Mouse (Mus musculus) liver, embryonic 15.5 days (tissue): ENCODE measurements around the gene Rpl18a. TPM values are rescaled to one million over a fixed set of nuclear protein-coding genes. Genes with fewer than 3 reads are reported as not detected.
"Not testable (repeated sequence)": the region's sequence is repeated elsewhere in the genome, so short reads cannot be mapped to it uniquely, and the experiment has no call there.

Source experiments
- ATAC-seq: fragments of 200-750 bp; cut with Nextera tagmentation; 2 replicates; pipeline ENCODE4 v1.8.0; 2017; ENCODE audit warnings: moderate number of reproducible peaks, mild to moderate bottlenecking, moderate library complexity; ENCODE audit not compliant: insufficient read depth
- H3K27ac ChIP-seq: fragments of 300-500 bp; sonication (generic); replicated peaks from 2 replicates; pipeline ENCODE4 v1.5.1; 2015; ENCODE audit warnings: mild to moderate bottlenecking, inconsistent platforms
- H3K27me3 ChIP-seq: fragments of 300-500 bp; sonication (generic); 2 replicates; pipeline ENCODE4 v1.6.1; 2015; ENCODE audit warnings: mild to moderate bottlenecking, inconsistent platforms
- H3K36me3 ChIP-seq: fragments of 300-500 bp; sonication (generic); replicated peaks from 2 replicates; pipeline ENCODE4 v1.6.1; 2015; ENCODE audit warnings: moderate library complexity, mild to moderate bottlenecking, inconsistent platforms
- H3K4me1 ChIP-seq: fragments of 300-500 bp; sonication (generic); replicated peaks from 2 replicates; pipeline ENCODE4 v1.6.1; 2015; ENCODE audit warnings: inconsistent platforms
- H3K4me2 ChIP-seq: fragments of 300-500 bp; sonication (generic); 2 replicates; pipeline ENCODE4 v1.6.1; 2015; ENCODE audit warnings: moderate library complexity, mild to moderate bottlenecking, inconsistent platforms
- H3K4me3 ChIP-seq: fragments of 300-500 bp; sonication (generic); replicated peaks from 2 replicates; pipeline ENCODE4 v1.5.1; 2015; ENCODE audit warnings: mild to moderate bottlenecking, inconsistent platforms
- H3K9ac ChIP-seq: fragments of 300-500 bp; sonication (generic); 2 replicates; pipeline ENCODE4 v1.6.1; 2015; ENCODE audit warnings: moderate library complexity, mild to moderate bottlenecking, inconsistent platforms
- H3K9me3 ChIP-seq: fragments of 300-500 bp; sonication (generic); replicated peaks from 2 replicates; pipeline ENCODE4 v1.6.1; 2016; ENCODE audit warnings: inconsistent platforms
- WGBS: fragments of 180-500 bp; shearing (Covaris S2); methylation state at CpG from one replicate; pipeline ENCODE4 v1.1.7; 2015; ENCODE audit warnings: mixed read lengths; ENCODE audit not compliant: insufficient replicate concordance; 5-methylcytosine and 5-hydroxymethylcytosine counted together
- polyA plus RNA-seq: library from polyadenylated mRNA; unstranded; fragments of >200 nt; fragmentation: Nextera tagmentation; extraction: Ambion mirVana; gene quantifications from 2 replicates; pipeline ENCODE4 v1.2.1, GENCODE M21; 2015

Rpl18a gene
- polyA plus RNA-seq, 1 experiment from 2014 or later = 2,126 TPM

GRCm38 (mm10) chr8:70902211-70902610 lies 5.0 kb upstream of the Rpl18a start:
- ATAC-seq = no peak

GRCm38 (mm10) chr8:70900872-70901387 lies 3.7 kb upstream of the Rpl18a start:
- H3K4me3 ChIP-seq = no peak overlapping the region
- H3K27me3 ChIP-seq = peaks cover 8% of the 10 kb centered on the region

More at GRCm38 (mm10) chr8:70902211-70902610, 5.0 kb upstream of the Rpl18a start:
- Histone ChIP-seq H3K4me2 (no peak overlapping the region), H3K36me3 (no peaks in the 10 kb centered on the region), H3K4me3 (no peak overlapping the region), H3K9ac (no peak overlapping the region), H3K27me3 (peaks cover 8% of the 10 kb centered on the region), H3K4me1 (peaks cover 49% of the 10 kb centered on the region), H3K9me3 (no peaks in the 10 kb centered on the region), H3K27ac (no peak overlapping the region)
- 56% methylated on average over 5 of the region's 5 CpGs for WGBS

GRCm38 (mm10) chr8:70899226-70899625 lies 2.0 kb upstream of the Rpl18a start:
- no peak for ATAC-seq
- no peak overlapping the region for H3K27ac ChIP-seq

More at GRCm38 (mm10) chr8:70900872-70901387, 3.7 kb upstream of the Rpl18a start:
- Histone ChIP-seq H3K9me3 (no peaks in the 10 kb centered on the region), H3K4me1 (peaks cover 46% of the 10 kb centered on the region), H3K9ac (no peak overlapping the region), H3K36me3 (peaks cover 5% of the 10 kb centered on the region; the same call in 1 of the 2 replicates), H3K27ac (no peak overlapping the region), H3K4me2 (no peak overlapping the region)
- ATAC-seq = no peak
- WGBS = 46% methylated on average over 2 of the region's 2 CpGs

GRCm38 (mm10) chr8:70898661-70899198 lies 1.5 kb upstream of the Rpl18a start:
- Histone ChIP-seq H3K4me3 (no peak overlapping the region), H3K9me3 (no peaks in the 10 kb centered on the region), H3K4me1 (peaks cover 46% of the 10 kb centered on the region), H3K27ac (no peak overlapping the region), H3K27me3 (peaks cover 9% of the 10 kb centered on the region), H3K4me2 (peak overlapping the region; percentile 86), H3K36me3 (peaks cover 27% of the 10 kb centered on the region), H3K9ac (peak overlapping the region; percentile 66)
- no peak for ATAC-seq
- WGBS = 50% methylated on average over 2 of the region's 2 CpGs

More at GRCm38 (mm10) chr8:70899226-70899625, 2.0 kb upstream of the Rpl18a start:
- 67% methylated on average over 2 of the region's 2 CpGs for WGBS
- peaks cover 22% of the 10 kb centered on the region for H3K36me3 ChIP-seq
- peaks cover 5% of the 10 kb centered on the region for H3K27me3 ChIP-seq
- H3K4me3 ChIP-seq = no peak overlapping the region
- peaks cover 45% of the 10 kb centered on the region for H3K4me1 ChIP-seq
- H3K9me3 ChIP-seq = no peaks in the 10 kb centered on the region
- H3K4me2 ChIP-seq = no peak overlapping the region
- no peak overlapping the region for H3K9ac ChIP-seq

GRCm38 (mm10) chr8:70897681-70898413 lies 635 bp upstream of the Rpl18a start:
- Histone ChIP-seq H3K9ac (peak overlapping the region; percentile 66), H3K4me1 (peaks cover 52% of the 10 kb centered on the region), H3K4me2 (peak overlapping the region; percentile 86), H3K4me3 (peak overlapping the region; percentile 79), H3K27ac (peak overlapping the region; percentile 89), H3K36me3 (peaks cover 28% of the 10 kb centered on the region), H3K9me3 (no peaks in the 10 kb centered on the region), H3K27me3 (peaks cover 17% of the 10 kb centered on the region)
- peak; percentile 37 for ATAC-seq
- WGBS = under 1% methylated on average over 20 of the region's 20 CpGs

GRCm38 (mm10) chr8:70896316-70897020 lies 744 bp downstream of the Rpl18a start:
- Histone ChIP-seq H3K4me2 (peak overlapping the region; percentile 92), H3K27ac (peak overlapping the region; percentile 75), H3K9me3 (no peaks in the 10 kb centered on the region), H3K4me1 (peaks cover 66% of the 10 kb centered on the region), H3K9ac (peak overlapping the region; percentile 89), H3K4me3 (peak overlapping the region; percentile 79), H3K36me3 (peaks cover 28% of the 10 kb centered on the region), H3K27me3 (peaks cover 26% of the 10 kb centered on the region)
- under 1% methylated on average over 25 of the region's 25 CpGs for WGBS
- ATAC-seq = no peak

- H3K4me2 ChIP-seq = peak overlapping the region; percentile 92
- H3K9ac ChIP-seq = peak overlapping the region; percentile 89; the same call in 1 of the 2 replicates
- not testable (repeated sequence) for H3K9me3 ChIP-seq, H3K27ac ChIP-seq, ATAC-seq
- H3K27me3 ChIP-seq = peaks cover 34% of the 10 kb centered on the region
- peaks cover 72% of the 10 kb centered on the region for H3K4me1 ChIP-seq
- peak overlapping the region; percentile 79 for H3K4me3 ChIP-seq
- peaks cover 28% of the 10 kb centered on the region for H3K36me3 ChIP-seq
- WGBS = 69% methylated on average over 24 of the region's 24 CpGs
Measured at GRCm38 (mm10) chr8:70895571-70896259, 1.5 kb downstream of the Rpl18a start.

GRCm38 (mm10) chr8:70894771-70895545 lies 2.3 kb downstream of the Rpl18a start:
- Histone ChIP-seq H3K4me3 (no peak overlapping the region), H3K4me1 (peaks cover 72% of the 10 kb centered on the region), H3K9me3 (no peaks in the 10 kb centered on the region), H3K27me3 (peaks cover 41% of the 10 kb centered on the region), H3K4me2 (no peak overlapping the region), H3K9ac (no peak overlapping the region), H3K36me3 (peaks cover 28% of the 10 kb centered on the region), H3K27ac (no peak overlapping the region)
- ATAC-seq = no peak
- WGBS = 84% methylated on average over 8 of the region's 8 CpGs

GRCm38 (mm10) chr8:70894385-70894720 lies 2.9 kb downstream of the Rpl18a start:
- H3K27ac ChIP-seq = no peak overlapping the region
- WGBS = 52% methylated on average over 2 of the region's 2 CpGs
- H3K36me3 ChIP-seq = peaks cover 28% of the 10 kb centered on the region
- peaks cover 47% of the 10 kb centered on the region for H3K27me3 ChIP-seq
- no peak overlapping the region for H3K9ac ChIP-seq
- no peak overlapping the region for H3K4me3 ChIP-seq
- H3K4me2 ChIP-seq = no peak overlapping the region
- no peak for ATAC-seq
- H3K9me3 ChIP-seq = no peaks in the 10 kb centered on the region
- peaks cover 71% of the 10 kb centered on the region for H3K4me1 ChIP-seq

- Histone ChIP-seq H3K36me3 (peaks cover 28% of the 10 kb centered on the region), H3K4me2 (no peak overlapping the region), H3K9ac (no peak overlapping the region), H3K27me3 (peaks cover 53% of the 10 kb centered on the region), H3K4me1 (peaks cover 65% of the 10 kb centered on the region), H3K27ac (no peak overlapping the region), H3K9me3 (no peaks in the 10 kb centered on the region), H3K4me3 (no peak overlapping the region)
- WGBS = 31% methylated on average over 12 of the region's 12 CpGs
- ATAC-seq = no peak
Measured at GRCm38 (mm10) chr8:70893656-70894384, 3.4 kb downstream of the Rpl18a start.
